Mouse (Mus musculus): ENCODE measurements around the gene Myo18b.

DNA sequence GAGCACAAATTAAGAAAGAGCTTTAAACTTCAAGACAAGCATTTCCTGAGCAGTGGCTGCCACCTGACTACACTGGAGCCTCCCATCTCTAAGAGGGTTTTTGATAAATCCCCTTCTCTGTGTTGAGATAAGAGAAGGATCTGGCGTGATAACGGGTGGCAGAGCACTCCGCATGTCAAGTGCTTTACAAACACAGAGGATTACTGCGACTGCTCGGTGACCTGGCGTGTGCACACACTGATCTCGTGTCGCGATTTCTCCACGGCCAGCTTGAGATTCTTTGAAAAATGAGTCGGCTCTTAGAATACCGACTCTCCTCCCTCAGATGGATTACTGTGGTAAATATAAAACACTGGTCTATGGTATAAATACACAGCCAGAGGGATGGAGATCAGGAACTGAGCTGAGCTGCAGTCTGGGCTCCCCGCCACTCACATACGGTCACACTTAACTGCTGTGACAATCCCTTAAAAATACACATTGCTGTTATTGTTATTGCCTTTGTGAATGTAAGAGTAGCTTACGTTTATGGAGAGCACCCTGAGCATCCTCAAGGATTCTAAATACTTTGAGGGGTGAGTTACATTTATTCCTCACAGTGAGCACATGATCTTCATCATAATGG, 119.3 kb downstream of the Myo18b start:
- TF ChIP-seq POLR2A (IDR thresholded peaks at IDR 0.05; ENCODE audit: borderline replicate concordance, extremely low read depth, low read depth, low read length), result no peak
- no peak for TF ChIP-seq CTCF (IDR thresholded peaks at IDR 0.05; ENCODE audit: insufficient read depth, low read length)

All from lung, adult 2 months (tissue).